Mouse (Mus musculus): ENCODE measurements around the gene Ptprt.

- TF ChIP-seq CTCF (IDR thresholded peaks at IDR 0.05) (no peak), EP300 (IDR thresholded peaks at IDR 0.05; ENCODE audit: insufficient read depth, low read depth, low read length) (no peak)
These were observed 1053.6 kb downstream of the Ptprt start for GRCm38 (mm10) chr2:161607372-161607771.

Measured in heart, adult 2 months (tissue).